Mouse (Mus musculus): Measurements from ENCODE around the gene Zfp931. TPM values are rescaled to one million over a fixed set of nuclear protein-coding genes. Genes with fewer than 3 reads are reported as not detected.

The Zfp931 gene
- polyA plus RNA-seq (2017; shearing (Covaris generic)), result 9.5 TPM

GRCm38 (mm10) chr2:178078166-178078717 lies at the start of gene Zfp931:
Gene Zfp931 (minus strand): TSS chr2:178078476.

GRCm38 (mm10) chr2:178118801-178119560 lies 40.7 kb upstream of the Zfp931 start, which contains the start of gene Phactr3:
Gene Phactr3 (plus strand): TSS chr2:178118975.

GRCm38 (mm10) chr2:178023011-178023611 lies 55.2 kb downstream of the Zfp931 start, which contains the start of gene Zfp971:
Gene Zfp971 (plus strand): TSS chr2:178023284.

Other genes with a start within 250 kb of the Zfp931 start
- 14.3 TPM for gene Gm14325, start 238.1 kb downstream of the Zfp931 start, polyA plus RNA-seq (2017; shearing (Covaris generic))
- gene Gm14327, start 181.4 kb downstream of the Zfp931 start, polyA plus RNA-seq (2017; shearing (Covaris generic)), result not detected
- gene Zfp972, start 152.9 kb downstream of the Zfp931 start, polyA plus RNA-seq (2017; shearing (Covaris generic)), result 1.7 TPM
- 12.6 TPM for gene Gm14326, start 121.2 kb downstream of the Zfp931 start, polyA plus RNA-seq (2017; shearing (Covaris generic))
- 17.6 TPM for gene Zfp971, start 55.2 kb downstream of the Zfp931 start, polyA plus RNA-seq (2017; shearing (Covaris generic))
- gene Phactr3, start 40.5 kb upstream of the Zfp931 start, polyA plus RNA-seq (2017; shearing (Covaris generic)), result 0.26 TPM